Mouse (Mus musculus) thymus, adult 2 months (tissue): ENCODE measurements around the gene Fgfr2. TPM values are rescaled to one million over a fixed set of nuclear protein-coding genes. Genes with fewer than 3 reads are reported as not detected.

Source experiments
- DNase-seq: peaks from one replicate; pipeline ENCODE4 v3.0.0; 2021
- H3K27ac ChIP-seq: fragments of 200-500 bp; 2 replicates; pipeline ENCODE4 v1.5.1; 2012; ENCODE audit warnings: low read length, control low read depth; ENCODE audit not compliant: control insufficient read depth, insufficient read depth
- H3K27me3 ChIP-seq: fragments of 200-500 bp; 2 replicates; pipeline ENCODE4 v1.6.1; 2012; ENCODE audit warnings: mild to moderate bottlenecking, low read length, moderate library complexity, mixed read lengths; ENCODE audit not compliant: control insufficient read depth, insufficient read depth
- H3K36me3 ChIP-seq: fragments of 200-500 bp; 2 replicates; pipeline ENCODE4 v1.6.1; 2012; ENCODE audit warnings: mild to moderate bottlenecking, low read length, moderate library complexity; ENCODE audit not compliant: control insufficient read depth, insufficient read depth
- H3K4me1 ChIP-seq: fragments of 200-500 bp; replicated peaks from 2 replicates; pipeline ENCODE4 v1.6.1; 2012; ENCODE audit warnings: low read length; ENCODE audit not compliant: control insufficient read depth, insufficient read depth
- H3K4me3 ChIP-seq: fragments of 200-500 bp; 2 replicates; pipeline ENCODE4 v1.5.1; 2012; ENCODE audit warnings: mild to moderate bottlenecking, low read length, control low read depth, moderate library complexity; ENCODE audit not compliant: control insufficient read depth, insufficient read depth
- CTCF ChIP-seq: fragments of 200-500 bp; IDR thresholded peaks from 2 replicates; pipeline ENCODE4 v1.5.1; 2012; ENCODE audit warnings: mild to moderate bottlenecking, control low read depth, low read length, moderate library complexity, borderline replicate concordance; ENCODE audit not compliant: control insufficient read depth, poor library complexity, insufficient read depth; ENCODE audit errors: extremely low read depth
- POLR2A ChIP-seq: fragments of 200-500 bp; IDR thresholded peaks from 2 replicates; pipeline ENCODE4 v1.6.1; 2012; ENCODE audit warnings: mild to moderate bottlenecking, low read length, control low read depth, moderate library complexity; ENCODE audit not compliant: control insufficient read depth, poor library complexity, insufficient read depth; ENCODE audit errors: extremely low read depth
- WGBS: fragments of 180-500 bp; shearing (Covaris S2); methylation state at CpG from one replicate; pipeline ENCODE4 v1.1.7; 2018; 5-methylcytosine and 5-hydroxymethylcytosine counted together
- polyA plus RNA-seq: library from polyadenylated mRNA; depleted of rRNA; stranded (reverse); fragments of >200 nt; gene quantifications from 2 replicates; pipeline ENCODE4 v1.2.3, GENCODE M21; 2012

The Fgfr2 gene
- polyA plus RNA-seq, 1 experiment = 12.1 TPM

DNA sequence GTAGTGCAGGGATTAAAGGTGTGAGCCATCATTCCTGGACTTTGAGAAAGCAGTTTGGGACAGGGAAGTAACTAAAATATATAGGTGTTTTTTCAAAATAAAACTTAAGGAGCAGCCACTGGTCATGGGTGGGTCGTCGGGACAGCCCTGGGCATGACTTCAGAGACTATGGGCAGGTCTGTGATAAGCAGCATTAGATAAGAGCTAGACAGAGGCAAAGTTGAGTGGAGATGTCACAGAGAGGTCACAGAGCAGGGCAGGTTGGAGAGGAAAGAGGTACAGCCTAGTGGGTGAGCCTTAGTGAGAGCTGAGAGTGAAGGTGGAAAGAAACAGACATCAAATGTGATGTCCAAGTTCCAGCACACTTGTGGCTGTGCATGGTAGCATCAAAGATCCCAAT, 2086.1 kb downstream of the Fgfr2 start:
- Histone ChIP-seq H3K36me3 (no peaks in the 10 kb centered on the region), H3K27me3 (no peaks in the 10 kb centered on the region), H3K4me1 (0 out of 2 replicates have a peak, but pooled peaks cover 2% of the 10 kb centered on the region), H3K4me3 (no peak overlapping the region), H3K27ac (no peak overlapping the region)
- TF ChIP-seq POLR2A (no peak), CTCF (no peak)
- 90% methylated on average over 2 of the region's 2 CpGs for WGBS
- DNase-seq = no peak

DNA sequence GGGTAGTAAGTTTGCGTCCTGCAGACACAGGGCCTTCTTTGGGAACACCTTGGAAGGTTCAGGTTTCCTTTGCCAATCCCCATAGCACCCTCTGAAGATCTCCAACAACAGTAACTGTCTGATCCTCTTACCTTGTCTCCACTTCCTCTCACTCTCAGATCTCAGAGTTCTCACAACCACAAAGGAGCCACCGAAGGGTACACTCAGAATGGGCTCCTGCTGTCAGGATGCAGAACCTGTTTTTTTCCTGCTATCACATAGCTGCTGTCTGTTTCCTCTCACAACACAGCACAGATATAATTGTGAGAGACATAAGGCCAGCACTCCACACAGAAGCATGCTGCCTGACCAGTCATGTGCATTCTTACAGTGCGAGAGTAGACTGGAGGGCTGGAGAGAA, 2086.8 kb downstream of the Fgfr2 start:
- Histone ChIP-seq H3K36me3 (no peaks in the 10 kb centered on the region), H3K27me3 (no peaks in the 10 kb centered on the region), H3K4me3 (no peak overlapping the region), H3K4me1 (0 out of 2 replicates have a peak, but pooled peaks cover 2% of the 10 kb centered on the region), H3K27ac (no peak overlapping the region)
- DNase-seq = peak; percentile 20
- no peak for TF ChIP-seq CTCF
- WGBS = 55% methylated on average over 3 of the region's 3 CpGs

DNA sequence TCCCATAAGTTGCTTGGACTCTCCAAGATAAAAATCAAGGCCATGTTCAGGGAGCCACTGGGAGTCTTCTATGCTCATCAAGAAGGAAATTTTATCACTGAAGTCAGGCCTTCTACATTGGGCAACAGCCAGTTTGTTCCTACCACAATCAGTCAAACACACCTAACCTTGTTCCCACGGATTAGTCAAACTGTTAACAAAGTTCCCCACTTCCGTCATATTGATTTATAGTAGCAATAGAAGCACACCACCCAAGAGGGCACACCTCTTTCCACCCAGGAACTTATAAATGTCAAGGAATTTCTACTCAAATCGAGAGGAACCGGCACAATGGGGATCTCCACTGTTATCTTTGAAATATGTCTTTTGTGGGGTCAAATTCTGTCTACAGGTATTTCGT, 2091.4 kb downstream of the Fgfr2 start, which contains the start of gene Dmbt1:
TSS of gene Dmbt1 (plus strand) at position 299 of the 400 bp plus-strand sequence.
- H3K4me1 ChIP-seq = 0 out of 2 replicates have a peak, but pooled peaks cover 2% of the 10 kb centered on the region
- 70% methylated on average over 5 of the region's 5 CpGs for WGBS
- TF ChIP-seq CTCF = no peak
- TF ChIP-seq POLR2A = no peak
- H3K27me3 ChIP-seq = no peaks in the 10 kb centered on the region
- no peak within 1 kb of the TSS for H3K27ac ChIP-seq
- no peak for DNase-seq
- no peaks in the 10 kb centered on the region for H3K36me3 ChIP-seq
- no peak within 1 kb of the TSS for H3K4me3 ChIP-seq

DNA sequence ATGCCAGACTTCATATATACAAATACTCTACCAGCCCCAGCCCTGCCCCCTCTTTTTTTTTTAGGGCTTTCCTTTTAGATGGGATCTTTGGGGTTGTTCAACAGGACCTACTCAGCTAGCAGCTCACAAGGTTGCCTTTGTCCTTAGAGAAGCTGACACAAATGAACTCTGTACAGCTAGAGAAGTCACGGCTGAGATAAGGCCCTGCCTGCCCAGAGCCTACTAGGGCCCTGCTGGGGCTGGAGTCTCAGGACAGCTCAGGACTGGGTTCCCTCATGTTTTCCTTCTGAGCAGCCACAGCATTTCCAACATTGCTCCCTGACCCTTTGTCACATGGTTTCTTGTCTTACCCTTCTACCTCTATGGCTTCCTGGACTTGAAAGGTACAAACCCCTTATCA, 2095.6 kb downstream of the Fgfr2 start:
- Histone ChIP-seq H3K36me3 (no peaks in the 10 kb centered on the region), H3K27ac (no peak overlapping the region), H3K27me3 (no peaks in the 10 kb centered on the region), H3K4me1 (no peaks in the 10 kb centered on the region), H3K4me3 (no peak overlapping the region)
- TF ChIP-seq CTCF (no peak), POLR2A (no peak)
- 100% methylated on average over 1 of the region's 1 CpGs for WGBS
- no peak for DNase-seq

DNA sequence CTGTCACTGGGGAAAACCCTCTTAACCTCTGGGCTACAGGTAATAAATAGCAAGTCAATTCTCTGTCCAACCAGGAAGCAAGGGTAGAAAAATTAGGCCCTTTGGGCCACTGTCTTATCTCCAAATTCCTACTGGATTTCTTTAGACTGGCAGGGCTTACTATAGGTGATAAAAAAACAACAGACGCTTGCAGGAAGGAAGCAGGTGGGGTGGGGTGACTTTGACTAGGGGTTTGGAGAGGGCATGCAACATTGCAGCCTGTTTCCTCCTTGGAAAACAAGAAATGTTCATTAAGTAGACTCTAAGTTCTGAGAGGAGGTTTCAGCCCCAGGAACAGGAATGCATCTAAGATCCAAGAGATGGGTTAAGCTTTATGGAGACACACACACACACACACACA, 2098.3 kb downstream of the Fgfr2 start:
- Histone ChIP-seq H3K27ac (no peak overlapping the region), H3K27me3 (no peaks in the 10 kb centered on the region), H3K4me1 (no peaks in the 10 kb centered on the region), H3K4me3 (no peak overlapping the region), H3K36me3 (no peaks in the 10 kb centered on the region)
- TF ChIP-seq CTCF = no peak
- no peak for TF ChIP-seq POLR2A
- DNase-seq = no peak
- WGBS = 20% methylated on average over 1 of the region's 1 CpGs

DNA sequence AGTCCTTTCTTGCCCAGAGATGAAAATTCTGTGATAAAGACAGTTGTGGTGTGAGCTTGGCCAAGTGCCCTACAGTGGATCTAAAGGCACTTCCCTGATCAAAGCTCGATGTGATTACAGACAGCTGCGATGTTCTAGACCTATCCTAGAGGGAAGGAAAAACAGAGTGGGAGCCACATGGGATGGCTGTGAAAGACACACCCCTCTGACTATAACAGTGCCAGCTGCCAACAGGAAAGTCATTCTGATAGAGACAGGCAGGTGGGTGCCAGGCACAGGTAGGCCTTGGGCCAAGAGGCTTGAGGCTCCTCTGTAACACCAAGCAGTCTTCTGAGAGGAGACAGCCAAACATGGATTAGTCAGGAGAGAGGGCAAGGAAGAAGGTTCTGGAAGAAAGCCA, 2104.0 kb downstream of the Fgfr2 start:
- Histone ChIP-seq H3K4me1 (no peaks in the 10 kb centered on the region), H3K36me3 (no peaks in the 10 kb centered on the region), H3K27me3 (no peaks in the 10 kb centered on the region), H3K4me3 (no peak overlapping the region), H3K27ac (no peak overlapping the region)
- TF ChIP-seq POLR2A = no peak
- no peak for TF ChIP-seq CTCF
- WGBS = 92% methylated on average over 2 of the region's 2 CpGs
- no peak for DNase-seq

DNA sequence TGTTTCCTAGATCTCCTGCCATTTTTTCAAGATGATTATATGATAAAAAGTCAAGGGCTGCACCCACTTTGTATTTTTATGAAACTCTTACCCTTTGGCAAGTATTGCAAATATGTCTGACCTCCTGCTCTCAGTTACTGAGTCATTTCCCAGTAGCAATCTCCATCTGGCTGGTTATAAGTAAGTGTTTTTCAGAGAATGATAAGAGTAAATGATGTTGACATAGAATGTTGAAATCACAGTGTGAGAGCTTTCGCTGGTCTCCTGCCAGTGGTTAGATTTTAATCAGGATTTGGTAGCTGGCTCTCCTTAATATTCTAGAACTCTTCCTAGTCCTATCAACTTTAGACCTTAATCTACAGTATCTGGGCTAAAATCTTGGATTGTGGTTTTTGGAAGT, 2111.2 kb downstream of the Fgfr2 start:
- H3K27me3 ChIP-seq = no peaks in the 10 kb centered on the region
- H3K36me3 ChIP-seq = no peaks in the 10 kb centered on the region
- WGBS = 90% methylated on average over 1 of the region's 1 CpGs
- H3K4me1 ChIP-seq = no peaks in the 10 kb centered on the region
- no peak for DNase-seq
- no peak for TF ChIP-seq POLR2A
- TF ChIP-seq CTCF = no peak
- H3K27ac ChIP-seq = no peak overlapping the region
- no peak overlapping the region for H3K4me3 ChIP-seq
